Mouse (Mus musculus) cerebellum, adult 11-12 months (tissue): ENCODE data around the gene Col28a1.
A peak's percentile ranks its signal among the peaks of the same experiment; 100 is the strongest.

Experiments used
- DNase-seq: peaks from one replicate; pipeline ENCODE4 v3.0.0; 2022

Gene Col28a1

GRCm38 (mm10) chr6:8192517-8192916, at the start of gene Col28a1:
Gene Col28a1, minus strand, starts transcription at chr6:8192617.
- DNase-seq: no peak

- no peak for DNase-seq
Observed at GRCm38 (mm10) chr6:8228596-8228995, 36.2 kb upstream of the Col28a1 start.

- no peak for DNase-seq
Observed at GRCm38 (mm10) chr6:8227035-8227434, 34.6 kb upstream of the Col28a1 start.

DNA sequence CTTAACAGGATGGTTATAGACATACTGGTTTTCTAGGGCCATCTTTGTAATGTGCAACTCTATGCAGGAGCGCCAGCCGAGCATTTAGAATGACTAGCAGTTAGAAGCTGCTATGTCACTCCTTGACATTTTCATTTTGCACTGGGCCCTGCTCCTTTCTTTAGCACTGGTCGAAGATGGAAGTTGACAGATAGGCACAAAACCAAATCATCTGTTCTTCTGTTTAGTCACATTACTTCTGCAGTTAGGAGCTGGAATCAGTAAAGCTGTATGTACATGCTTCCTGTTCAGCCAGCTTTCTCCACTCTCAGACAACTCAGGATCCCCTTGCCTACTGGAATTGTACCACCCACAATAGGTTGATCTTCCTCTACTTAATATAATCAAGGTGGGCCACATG, 18.2 kb upstream of the Col28a1 start:
- no peak for DNase-seq

DNA sequence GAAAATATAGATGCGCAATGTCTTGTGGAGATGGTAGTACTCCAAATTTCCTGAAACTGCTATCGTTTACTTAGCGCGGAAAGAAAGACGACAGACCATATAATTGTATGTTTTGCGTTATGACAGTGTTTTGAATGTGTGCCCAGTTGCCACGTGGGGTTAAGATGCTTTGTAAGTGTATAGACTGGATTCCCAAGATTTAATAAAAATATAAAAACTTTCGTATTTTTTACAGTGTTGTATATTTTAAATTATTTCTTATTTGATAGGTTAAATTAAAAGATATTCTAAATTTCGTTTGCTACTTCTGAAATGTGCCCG, 17.4 kb upstream of the Col28a1 start:
- peak; percentile 35 for DNase-seq

DNA sequence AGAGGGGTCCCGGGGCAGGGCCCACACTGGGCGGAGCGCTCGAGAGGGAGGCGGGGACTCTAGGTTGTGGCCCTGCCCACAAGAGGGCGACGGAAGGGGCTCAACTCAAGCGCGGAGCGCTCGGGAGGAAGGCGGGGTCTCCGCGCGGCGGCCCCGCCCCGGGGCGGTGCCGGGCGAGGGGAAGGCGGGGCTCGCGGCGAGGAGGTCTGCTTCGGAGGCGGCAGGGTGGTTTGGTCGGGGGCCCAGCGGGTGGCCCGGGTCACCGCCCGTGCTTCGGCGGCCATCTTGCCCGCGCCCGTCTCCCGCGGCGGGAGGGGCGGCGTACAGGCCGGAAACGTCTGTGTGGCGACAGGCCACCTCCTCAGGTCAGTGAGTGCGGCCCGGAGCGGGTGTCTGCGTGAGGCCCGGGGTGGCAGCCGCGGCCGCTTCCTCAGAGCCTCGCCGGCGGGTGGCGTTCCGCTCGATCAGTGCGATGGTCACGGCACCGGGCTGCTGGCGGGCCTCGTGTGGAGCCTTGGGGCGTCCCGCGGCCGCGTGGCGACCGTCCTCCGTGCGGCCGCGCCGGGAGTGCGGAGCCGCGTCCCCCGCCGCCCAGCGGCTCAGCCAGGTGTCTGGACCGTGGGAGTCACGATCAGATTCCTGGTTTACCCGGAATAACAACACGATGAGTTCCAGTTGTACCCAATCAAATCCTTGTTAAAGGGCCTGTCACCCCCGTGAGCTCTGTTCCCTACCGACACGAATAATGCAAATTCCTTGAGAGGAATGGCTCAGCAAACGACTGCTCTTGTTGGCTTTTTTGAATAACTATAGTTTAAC, 16.8 kb upstream of the Col28a1 start, which contains the start of gene Mios:
TSS of gene Mios (plus strand) at position 176 of the 819 bp plus-strand sequence.
- peak; percentile 93 for DNase-seq

GRCm38 (mm10) chr6:8189917-8190316, 2.5 kb downstream of the Col28a1 start:
- no peak for DNase-seq

- DNase-seq: no peak
Observed at GRCm38 (mm10) chr6:8188599-8189233, 3.7 kb downstream of the Col28a1 start.

DNA sequence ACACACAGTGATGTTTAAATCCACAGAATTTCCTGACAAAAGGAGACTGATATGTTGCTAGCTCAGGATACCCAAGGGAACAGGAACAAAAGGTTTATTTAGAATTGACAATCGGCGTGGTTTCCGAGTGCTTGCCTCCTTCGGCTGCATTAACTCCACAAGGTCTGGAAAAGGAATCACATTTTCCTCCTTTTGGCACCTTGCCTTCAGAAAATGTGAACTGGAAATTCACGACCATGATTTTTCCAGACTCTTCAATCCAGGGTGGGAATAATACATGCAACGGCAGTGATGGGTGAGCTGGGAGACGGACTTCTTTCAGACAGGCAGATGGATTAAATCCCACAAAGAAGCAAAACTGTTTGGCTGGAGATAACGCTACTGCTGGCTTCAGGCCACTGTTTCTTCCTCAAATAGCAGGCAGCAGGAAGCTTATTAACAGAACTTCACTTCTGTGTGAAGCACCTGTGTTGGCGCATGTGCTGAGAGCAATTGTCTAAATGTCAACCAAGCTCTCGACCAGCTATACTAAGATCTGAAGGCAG, 13.9 kb downstream of the Col28a1 start:
- DNase-seq: peak; percentile 22

GRCm38 (mm10) chr6:8176116-8176515, 16.3 kb downstream of the Col28a1 start:
- DNase-seq: no peak

- DNase-seq: peak; percentile 6
Observed at GRCm38 (mm10) chr6:8175346-8175745, 17.1 kb downstream of the Col28a1 start.

DNA sequence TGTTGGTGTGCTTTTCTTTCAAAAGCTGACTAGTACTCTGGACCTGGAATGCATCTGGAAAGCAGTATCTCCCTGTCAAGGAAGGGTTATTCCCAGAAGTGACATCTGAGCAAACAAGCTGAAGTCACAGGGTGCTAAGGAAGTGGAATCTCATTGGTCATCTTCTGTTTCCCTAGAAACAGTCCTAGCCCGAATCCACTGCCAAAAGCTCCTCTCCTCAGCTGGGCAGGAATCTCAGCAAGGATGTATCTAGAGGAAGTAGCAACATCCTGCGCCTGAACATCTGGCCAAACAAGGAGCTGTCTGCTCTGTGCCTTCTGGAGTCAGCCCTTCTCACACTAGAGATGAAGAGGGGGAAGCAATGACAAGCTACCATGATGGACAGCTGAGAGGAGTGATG, 18.4 kb downstream of the Col28a1 start:
- DNase-seq: no peak

GRCm38 (mm10) chr6:8172101-8172500, 20.3 kb downstream of the Col28a1 start:
- DNase-seq: no peak

DNA sequence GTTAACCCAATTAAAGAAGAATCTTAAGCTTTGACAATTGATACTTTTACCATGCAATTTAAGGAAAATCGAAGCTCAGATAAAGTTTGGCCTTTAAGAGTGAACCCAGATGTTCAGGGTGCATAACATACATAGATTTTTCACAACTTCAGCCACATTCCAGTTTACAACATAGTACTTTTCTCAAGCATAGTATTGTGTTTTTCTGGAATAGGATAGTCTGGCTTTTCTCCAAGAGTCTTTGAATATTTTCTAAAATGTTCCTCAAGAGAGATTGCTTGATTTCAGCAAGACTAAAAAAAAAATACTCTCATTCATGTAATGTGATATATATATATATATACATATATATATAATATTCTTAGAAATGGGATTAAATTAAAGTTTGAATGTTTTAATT, 27.7 kb downstream of the Col28a1 start:
- no peak for DNase-seq

DNA sequence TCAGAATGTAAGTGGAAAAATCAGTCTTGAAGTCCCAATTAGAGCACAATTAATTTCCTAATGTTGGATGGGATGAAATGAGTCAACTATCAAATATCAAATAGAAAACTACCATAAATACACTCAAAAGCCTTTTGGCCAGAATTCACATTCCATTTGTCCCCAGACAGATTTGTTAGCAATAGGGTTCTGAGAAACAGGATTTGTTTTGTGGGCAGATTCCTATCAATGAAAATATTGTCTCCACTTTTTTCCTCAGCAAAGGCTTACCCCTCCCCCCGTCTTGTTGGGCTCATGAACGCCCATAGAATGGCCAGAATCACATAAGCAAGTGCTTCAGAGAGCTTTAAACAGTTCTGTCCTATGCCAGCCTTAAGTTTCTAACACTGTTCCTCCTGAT, 32.4 kb downstream of the Col28a1 start:
- no peak for DNase-seq

GRCm38 (mm10) chr6:8157121-8157520, 35.3 kb downstream of the Col28a1 start:
- no peak for DNase-seq

GRCm38 (mm10) chr6:8152551-8153361, 39.7 kb downstream of the Col28a1 start:
- DNase-seq: no peak

DNA sequence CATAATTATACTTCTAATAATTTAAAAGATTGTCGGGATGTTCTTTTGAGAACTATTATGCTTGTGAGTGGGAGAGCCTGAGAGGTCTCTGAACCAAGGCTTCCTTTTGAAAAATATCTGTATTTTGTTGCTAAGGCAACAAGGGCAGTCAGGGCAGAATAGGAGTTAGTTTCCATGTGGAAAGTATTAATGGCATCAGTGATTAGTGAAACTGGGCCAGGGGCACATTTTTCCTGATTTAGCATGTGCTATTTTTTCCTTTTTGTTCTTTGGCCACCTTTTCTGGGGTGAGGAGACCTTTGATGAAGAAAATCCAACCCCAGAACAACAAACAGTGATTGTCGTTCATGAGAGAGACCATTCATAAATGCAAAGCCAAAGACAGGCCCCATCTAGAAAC, 43.5 kb downstream of the Col28a1 start:
- DNase-seq: no peak

- DNase-seq: no peak
Observed at GRCm38 (mm10) chr6:8141881-8142280, 50.5 kb downstream of the Col28a1 start.

DNA sequence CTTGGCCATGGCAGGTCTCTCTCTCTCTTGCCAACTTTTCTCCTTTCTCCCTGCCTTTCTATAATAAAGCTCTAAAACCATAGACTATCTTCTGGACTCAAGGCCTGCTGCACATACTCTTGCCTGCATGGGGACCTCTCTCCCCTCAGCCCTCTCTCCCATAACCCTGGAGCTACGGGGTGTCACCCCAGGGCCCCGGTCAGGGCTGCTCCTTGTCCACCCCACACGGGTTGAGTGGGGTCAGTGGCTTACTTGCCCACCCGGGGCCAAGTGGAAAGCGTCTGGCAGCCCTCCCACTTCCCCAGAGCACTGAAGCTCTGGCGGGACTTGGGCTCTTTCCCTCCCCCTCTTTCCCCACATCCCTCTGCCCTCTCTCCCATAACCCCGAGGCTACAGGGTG, 62.3 kb downstream of the Col28a1 start:
- DNase-seq: no peak

GRCm38 (mm10) chr6:8128164-8128563, 64.3 kb downstream of the Col28a1 start:
- DNase-seq: no peak

- no peak for DNase-seq
Observed at GRCm38 (mm10) chr6:8126545-8126944, 65.9 kb downstream of the Col28a1 start.

DNA sequence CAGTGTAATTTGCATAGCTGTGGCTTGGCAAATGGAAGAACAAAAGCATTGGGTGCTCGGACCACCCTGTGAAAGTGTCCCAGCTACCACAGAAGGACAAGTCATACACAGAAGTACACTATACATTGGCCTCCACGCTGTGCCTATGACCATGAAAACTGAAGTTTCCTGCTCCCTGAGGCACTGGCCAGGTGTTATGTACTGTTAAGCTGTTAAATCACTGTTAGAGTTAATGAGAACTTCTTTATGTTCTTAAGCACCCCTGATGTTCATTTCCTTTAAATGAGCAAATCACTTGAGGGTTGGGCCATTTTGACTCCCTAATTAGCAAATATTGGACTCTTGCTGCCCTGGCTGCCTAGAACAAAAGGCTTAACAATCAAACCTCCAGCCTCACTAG, 73.3 kb downstream of the Col28a1 start:
- no peak for DNase-seq
